Mouse (Mus musculus) 3T3-L1 (cell line): Measurements from ENCODE around the gene Ciz1.

Source experiments
- DNase-seq: peaks from one replicate; pipeline ENCODE4 v3.0.0-alpha.2; 2015; ENCODE audit warnings: low read depth, low spot score

Ciz1 gene

DNA sequence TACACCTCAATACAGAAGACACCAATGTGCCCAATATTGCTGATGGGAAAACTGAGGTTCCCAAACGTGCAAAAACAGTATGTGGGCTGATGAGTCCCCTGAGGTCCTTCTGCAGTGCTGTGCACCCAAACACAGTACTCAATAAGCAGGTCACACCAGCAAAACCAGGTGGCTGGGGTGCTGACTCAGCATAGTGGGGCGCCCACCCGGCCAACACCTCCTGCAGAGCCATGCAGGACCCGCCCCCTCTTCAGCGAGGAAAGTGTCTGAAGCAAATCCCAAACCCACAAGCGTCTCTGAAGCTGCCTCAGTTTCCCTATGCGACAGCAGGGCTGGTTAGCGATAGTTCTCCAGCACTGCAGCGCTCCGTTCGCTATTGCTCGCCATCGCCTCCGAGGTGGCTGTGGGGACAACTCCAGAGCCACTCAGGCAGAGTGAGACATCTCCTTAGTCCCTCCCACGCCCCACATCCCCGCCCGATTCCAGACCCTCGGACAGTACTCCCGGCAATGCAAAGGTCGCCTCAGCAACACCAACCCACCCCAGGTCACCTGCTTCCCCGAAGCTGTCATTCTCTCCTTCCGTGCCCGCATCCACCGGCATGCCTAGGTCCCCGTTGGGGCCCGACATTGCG lies 29.1 kb downstream of the Ciz1 start:
- peak; percentile 19 for DNase-seq

DNA sequence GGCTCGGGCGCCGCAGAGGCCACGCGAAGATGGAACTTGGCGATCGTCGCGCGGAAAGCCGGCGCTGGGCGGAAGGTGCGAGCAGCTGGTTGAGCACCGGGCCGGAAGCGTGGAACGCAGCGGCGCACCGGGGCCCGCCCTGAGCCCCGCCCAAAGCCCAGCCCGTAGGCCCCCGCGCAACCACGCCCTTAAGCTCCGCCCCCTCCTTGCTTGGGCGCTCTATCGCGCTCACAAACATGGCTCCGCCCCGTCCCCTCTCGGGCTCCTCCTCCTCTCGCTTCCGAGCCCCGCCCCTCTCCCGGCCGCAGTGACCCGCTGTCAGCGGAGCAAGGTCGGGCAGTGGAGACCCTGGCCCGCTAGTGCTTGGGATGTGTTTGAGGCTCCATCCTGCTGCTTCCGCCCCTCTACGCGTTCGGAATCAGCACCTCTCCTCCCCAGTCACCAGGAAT lies 29.7 kb downstream of the Ciz1 start, which contains the start of gene 1110008P14Rik:
Gene 1110008P14Rik (minus strand): TSS at position 164 of the 449 bp plus-strand sequence.
- peak; percentile 95 for DNase-seq

- DNase-seq: no peak
These were observed 30.6 kb downstream of the Ciz1 start for GRCm38 (mm10) chr2:32382689-32383088.

DNA sequence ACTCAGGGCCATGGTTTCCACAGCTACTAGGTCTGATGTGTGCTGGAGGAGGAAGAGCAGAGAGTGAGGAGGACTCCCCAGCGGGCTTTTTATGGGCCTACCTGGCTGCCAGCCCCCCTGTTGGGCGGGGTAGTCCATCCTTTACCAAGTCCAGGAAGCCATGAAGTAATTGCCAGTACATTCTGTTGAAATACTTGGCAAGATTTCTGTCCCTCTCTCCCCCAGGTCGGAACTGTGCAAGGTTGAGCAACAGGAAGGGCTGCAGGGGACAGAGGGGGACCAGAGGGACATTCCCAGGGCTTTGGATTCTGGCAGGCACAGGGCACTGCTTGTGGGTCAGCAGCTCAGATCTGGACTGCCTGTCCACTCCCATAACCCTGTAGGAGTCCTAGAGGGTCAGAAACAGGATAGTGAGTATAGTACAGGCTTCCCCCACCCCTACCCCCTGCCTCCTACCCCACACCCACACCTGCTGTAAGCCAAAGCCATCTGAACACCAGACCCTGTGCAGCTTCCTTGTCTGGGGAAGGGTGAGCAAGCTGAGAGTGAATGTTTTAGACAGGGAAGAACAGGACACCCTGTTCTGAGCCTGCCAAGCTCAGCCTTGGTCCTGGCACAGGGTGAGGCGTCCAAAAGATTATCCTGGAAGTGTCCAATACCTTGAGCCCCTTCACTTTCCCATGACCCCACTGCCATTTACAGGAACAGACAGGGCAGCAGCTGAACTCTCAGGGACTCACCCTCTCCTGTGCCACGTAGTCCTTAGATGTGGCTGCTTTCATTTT lies 35.8 kb downstream of the Ciz1 start, which contains the start of gene Lcn2:
Gene Lcn2 (minus strand): TSS at position 547 of the 785 bp plus-strand sequence.
- DNase-seq: no peak

GRCm38 (mm10) chr2:32389157-32389556 lies 37.0 kb downstream of the Ciz1 start:
- DNase-seq: no peak

DNA sequence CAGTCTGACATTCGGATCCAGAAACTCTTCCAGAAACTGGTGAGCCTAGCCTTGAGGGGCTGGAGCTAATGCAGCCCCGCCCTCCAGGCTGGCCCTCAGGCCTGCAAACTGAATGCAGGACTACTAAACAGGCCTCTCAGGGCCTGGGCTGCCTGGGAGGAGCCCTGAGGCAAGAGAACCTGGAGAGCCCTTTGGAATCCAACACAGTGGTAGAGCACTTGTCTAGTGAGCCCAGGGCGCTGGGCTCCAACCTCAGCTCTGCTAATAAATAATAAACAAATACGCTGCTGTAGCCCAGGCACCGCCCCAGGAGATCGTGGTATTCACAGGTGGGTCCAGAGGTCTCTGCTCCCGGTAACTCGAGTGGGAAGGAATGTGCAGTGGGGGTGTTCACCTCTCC lies 38.7 kb downstream of the Ciz1 start:
- no peak for DNase-seq

- no peak for DNase-seq
These were observed 39.9 kb downstream of the Ciz1 start for GRCm38 (mm10) chr2:32392063-32392462.

DNA sequence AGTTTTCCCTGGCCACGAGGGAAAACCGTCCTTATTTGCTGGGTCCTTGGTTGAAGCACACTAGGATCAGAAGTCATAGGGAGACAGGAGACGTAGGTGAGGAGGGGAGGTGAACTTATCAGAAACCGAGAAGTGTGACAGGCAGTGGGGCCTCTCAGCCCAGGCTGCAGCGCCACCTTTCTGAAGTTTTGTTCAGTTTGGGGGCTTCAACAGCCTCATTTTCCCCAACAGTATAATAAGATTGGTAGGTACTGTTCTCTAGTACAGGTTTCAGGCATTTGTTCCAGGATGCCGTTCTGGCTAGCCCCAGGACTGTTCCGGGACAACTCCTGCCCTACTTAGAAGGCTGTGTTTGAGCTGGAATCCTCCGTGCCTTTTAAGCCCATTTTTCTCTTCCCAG lies 42.8 kb downstream of the Ciz1 start:
- peak; percentile 68 for DNase-seq

GRCm38 (mm10) chr2:32395484-32395945 lies 43.4 kb downstream of the Ciz1 start, which contains the start of gene Ptges2:
Gene Ptges2 (plus strand): TSS chr2:32395896.
- peak; percentile 92 for DNase-seq

GRCm38 (mm10) chr2:32395946-32396621 lies 44.0 kb downstream of the Ciz1 start:
- DNase-seq: peak; percentile 99

- peak; percentile 35 for DNase-seq
These were observed 44.6 kb downstream of the Ciz1 start for GRCm38 (mm10) chr2:32396695-32397094.

GRCm38 (mm10) chr2:32404663-32405062 lies 52.5 kb downstream of the Ciz1 start:
- peak; percentile 100 for DNase-seq

DNA sequence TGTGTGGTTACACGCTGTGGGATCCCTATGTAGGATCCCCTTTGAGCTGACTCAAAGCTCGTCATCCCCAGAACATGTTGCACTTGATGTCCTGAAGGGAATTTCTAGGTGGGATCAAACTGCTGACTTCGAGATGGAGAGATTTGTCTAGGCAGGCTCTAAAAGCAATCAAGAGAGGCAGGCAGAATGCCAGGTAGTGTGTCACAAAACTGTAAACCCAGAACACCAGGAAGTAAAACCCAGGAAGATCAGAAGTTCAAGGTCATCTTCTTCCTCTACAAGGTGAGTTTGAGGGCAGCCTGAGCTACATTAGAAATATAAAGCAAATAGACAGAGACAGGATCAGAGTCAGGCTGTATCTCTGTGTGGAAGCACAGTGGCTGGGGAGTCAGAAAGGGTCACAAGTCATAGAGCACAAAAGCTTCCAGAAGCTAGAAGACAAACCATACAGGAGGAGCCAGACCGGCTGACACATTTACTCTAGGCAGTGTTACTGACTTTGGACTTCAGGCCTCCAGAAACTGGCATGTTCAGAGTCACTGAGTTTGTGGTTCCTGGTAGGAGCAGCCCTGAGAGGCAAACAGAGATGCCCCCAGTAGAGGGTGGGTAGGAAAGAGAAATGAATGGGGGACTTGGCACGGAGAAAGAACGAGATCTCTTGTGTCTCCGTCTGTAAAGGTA lies 55.2 kb downstream of the Ciz1 start:
- no peak for DNase-seq

DNA sequence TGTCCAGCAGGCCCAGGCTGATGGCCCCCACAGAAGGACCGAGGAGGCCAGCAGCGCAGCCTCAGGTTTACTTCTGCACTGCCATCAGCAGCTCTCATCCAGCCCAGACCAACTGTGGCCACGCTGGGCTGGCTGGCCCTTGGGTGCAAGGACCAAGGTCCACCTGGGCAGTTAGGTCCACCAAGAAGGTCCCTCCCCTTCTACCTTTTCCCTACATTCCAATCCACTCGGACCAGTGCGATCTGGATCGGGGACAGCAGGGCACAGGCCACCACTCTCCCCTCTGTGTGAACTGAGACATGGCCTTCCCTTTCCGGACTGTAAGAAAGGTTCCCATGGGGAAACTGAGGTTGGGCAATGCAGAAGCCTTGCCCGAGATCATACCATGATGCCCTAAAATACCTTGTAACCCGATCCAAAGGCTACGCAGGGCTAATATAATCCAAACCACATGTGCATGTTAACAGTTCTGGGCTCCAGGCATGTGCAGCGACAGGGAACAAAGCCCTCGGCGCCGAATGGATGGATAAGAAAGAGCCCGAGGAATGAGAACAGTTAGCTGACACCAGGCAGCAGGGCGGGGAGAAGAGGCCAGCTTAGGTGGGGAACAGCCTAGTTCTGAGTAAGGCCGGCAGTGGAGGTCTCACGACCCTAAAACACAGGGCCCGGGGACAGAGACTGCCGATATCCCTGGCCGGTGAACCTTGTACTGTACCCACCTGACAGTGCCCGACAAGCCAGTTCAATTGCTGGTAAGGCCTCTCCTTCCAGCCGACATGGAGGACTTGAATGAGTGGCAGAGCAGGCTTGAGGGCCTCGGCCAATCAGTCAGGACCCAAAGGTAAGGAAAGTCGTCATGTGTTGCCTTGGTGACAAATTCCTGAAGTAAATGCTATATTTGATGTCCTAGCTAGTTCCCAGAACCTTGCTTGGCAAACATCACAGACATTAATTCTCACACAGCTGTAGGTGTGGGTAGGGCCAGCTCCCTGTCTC lies 56.6 kb downstream of the Ciz1 start:
- DNase-seq: no peak

DNA sequence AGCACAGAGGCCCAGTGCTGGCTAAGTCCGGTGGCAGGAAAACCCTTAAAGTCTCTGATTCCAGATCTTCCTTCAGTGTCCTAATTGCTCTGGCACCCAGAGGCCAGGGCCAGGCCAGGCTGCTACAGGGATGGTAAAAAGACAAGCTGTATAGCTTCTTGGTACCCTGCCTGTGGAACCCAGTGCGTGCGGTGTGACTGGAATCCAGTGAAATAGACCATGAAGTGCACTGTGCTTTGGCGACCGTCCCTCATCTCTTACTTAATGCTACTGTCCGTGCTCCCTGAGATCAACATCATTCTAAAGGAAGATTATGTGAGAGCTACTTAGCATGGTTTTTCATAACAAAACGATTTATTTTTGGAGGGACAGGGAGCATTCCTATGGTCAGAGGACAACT lies 59.3 kb downstream of the Ciz1 start:
- no peak for DNase-seq

GRCm38 (mm10) chr2:32412742-32413531 lies 60.8 kb downstream of the Ciz1 start:
- DNase-seq: no peak

DNA sequence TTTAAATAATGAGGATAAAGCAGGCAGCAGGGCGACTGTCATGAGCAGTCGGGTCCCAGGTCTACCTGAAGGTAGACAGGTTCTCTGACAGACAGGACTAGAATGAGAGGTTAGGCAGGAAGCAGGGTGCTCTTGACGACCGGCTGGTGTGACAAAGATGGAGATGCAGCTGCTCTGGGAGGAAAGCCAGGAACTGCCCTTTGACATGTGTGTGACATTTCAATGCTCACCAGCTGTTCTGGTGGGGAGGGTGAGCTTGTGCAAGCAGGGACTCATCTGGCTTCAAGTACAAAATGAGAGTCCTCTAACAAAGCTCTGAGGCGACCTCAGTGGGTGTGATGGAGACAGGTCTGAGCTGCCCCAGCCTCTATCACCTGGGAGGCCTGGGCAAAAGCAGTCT lies 61.8 kb downstream of the Ciz1 start:
- DNase-seq: no peak

DNA sequence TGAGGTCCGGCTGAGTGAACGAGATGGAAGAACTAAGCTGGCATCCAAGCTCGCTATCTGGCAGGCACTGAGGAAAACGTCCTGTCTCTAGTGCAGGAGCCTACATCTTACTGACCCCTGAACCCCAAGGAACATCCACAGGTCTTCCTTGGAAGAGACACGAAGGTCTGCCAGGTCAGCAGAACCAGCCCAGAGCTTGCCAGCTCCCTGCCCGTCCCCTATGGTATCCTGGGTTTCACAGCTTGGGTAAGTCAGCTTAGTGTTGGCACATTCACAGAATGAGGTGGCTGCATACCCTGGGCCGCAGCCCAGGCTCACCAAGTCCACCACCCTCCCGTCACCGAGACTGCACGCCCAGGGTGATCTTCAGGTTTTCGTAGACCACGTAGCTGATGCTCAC lies 63.7 kb downstream of the Ciz1 start:
- no peak for DNase-seq

DNA sequence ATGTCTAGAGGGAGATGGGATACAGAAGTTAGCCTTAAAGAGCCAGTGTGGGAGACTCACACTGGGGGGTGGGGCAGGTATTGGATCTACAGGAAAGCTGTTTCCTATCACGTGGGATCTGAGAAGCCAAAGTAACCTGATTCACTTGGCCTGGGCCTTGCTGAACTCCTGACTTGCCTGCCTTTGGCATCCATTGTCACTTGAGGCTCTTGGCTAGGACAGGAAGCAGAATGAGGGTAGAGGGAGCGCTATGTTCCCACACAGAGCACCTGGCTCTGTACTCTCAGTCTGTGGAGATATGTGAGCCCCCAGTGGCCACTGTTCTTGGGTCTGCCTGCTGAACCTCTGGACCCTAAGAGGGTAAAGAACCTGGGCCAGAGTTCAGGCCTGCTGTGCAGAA lies 64.4 kb downstream of the Ciz1 start:
- no peak for DNase-seq

GRCm38 (mm10) chr2:32417486-32417885 lies 65.4 kb downstream of the Ciz1 start:
- no peak for DNase-seq
